8 mouse cellular contexts compared by ENCODE assay signal in genomic region chr9:108001922-108002770, GRCm38 (mm10). TPM values are rescaled to one million over a fixed set of nuclear protein-coding genes. Genes with fewer than 3 reads are reported as not detected.
DNase-seq lines count a peak whose midpoint lies in the region; ATAC-seq lines count a peak whose summit lies in the region.

Gene Ip6k1 (plus strand): TSS chr9:108002501.

- H3K4me2 ChIP-seq in hindbrain, embryonic 12.5 days (replicated peaks) = peak within 1 kb of the TSS; percentile 84

- peaks cover 26% of the 10 kb centered on the region for H3K4me1 ChIP-seq in hindbrain, embryonic 12.5 days

- H3K4me3 ChIP-seq in hindbrain, embryonic 12.5 days = peak within 1 kb of the TSS; percentile 98

- H3K27ac ChIP-seq in hindbrain, embryonic 12.5 days = peak within 1 kb of the TSS; percentile 96

- no peaks in the 10 kb centered on the region for H3K36me3 ChIP-seq in hindbrain, embryonic 12.5 days

- H3K9me3 ChIP-seq in hindbrain, embryonic 12.5 days (replicated peaks) = no peaks in the 10 kb centered on the region

- ATAC-seq in hindbrain, embryonic 12.5 days (ENCODE audit: low FRiP score) = peak; percentile 98

- H3K27me3 ChIP-seq in hindbrain, embryonic 12.5 days = no peaks in the 10 kb centered on the region

- DNase-seq in NIH3T3 (ENCODE audit: low read depth) = peak; percentile 100
- DNase-seq in cerebellum, postnatal 10 days = peak; percentile 100
- DNase-seq in frontal cortex, postnatal 10 days (ENCODE audit: low spot score in 2 of 2) = peak; percentile 100
- peak; percentile 100 for DNase-seq in layer of hippocampus, postnatal 14 days (ENCODE audit: low spot score in 2 of 2)
- peak; percentile 100 for DNase-seq in lung, postnatal 14 days
- DNase-seq in retina, adult 2 months (ENCODE audit: low read depth, low spot score) = peak; percentile 100
- DNase-seq in thymus, postnatal 36 days = peak; percentile 99

- WGBS in hindbrain, embryonic 12.5 days = under 1% methylated on average over 51 of the region's 51 CpGs

- H3K9ac ChIP-seq in hindbrain, embryonic 12.5 days = peak within 1 kb of the TSS; percentile 96

RNA-seq across cellular contexts. Expression of gene Ip6k1, which starts in this region (rescaled TPM):
- polyA plus RNA-seq in hindbrain, embryonic 12.5 days (2016; fragmentation: Nextera tagmentation; extraction: Ambion mirVana) = 100 and 102 TPM in 2 replicates
- total RNA-seq in layer of hippocampus, postnatal 14 days (2021) = 100 to 1,000 TPM; 178 to 188 TPM

Comparison
In these comparisons a context has a peak if more than half of its experiments do, and no peak if none do; other contexts are left out.
1. Peak in every context shown above with its lines: DNase-seq, ATAC-seq, H3K4me3 ChIP-seq and H3K27ac ChIP-seq.